Mouse (Mus musculus) liver, adult 2 months (tissue): ENCODE results near the gene BC005624.

Experiments
- CTCF ChIP-seq: fragments of 200-500 bp; IDR thresholded peaks from 2 replicates; pipeline ENCODE4 v1.5.1; 2011; ENCODE audit warnings: low read depth, low read length, control low read depth
- POLR2A ChIP-seq: fragments of 200-500 bp; IDR thresholded peaks from 2 replicates; pipeline ENCODE4 v1.6.1; 2011; ENCODE audit warnings: low read length, control low read depth; ENCODE audit not compliant: insufficient read depth; ENCODE audit errors: extremely low read depth

DNA sequence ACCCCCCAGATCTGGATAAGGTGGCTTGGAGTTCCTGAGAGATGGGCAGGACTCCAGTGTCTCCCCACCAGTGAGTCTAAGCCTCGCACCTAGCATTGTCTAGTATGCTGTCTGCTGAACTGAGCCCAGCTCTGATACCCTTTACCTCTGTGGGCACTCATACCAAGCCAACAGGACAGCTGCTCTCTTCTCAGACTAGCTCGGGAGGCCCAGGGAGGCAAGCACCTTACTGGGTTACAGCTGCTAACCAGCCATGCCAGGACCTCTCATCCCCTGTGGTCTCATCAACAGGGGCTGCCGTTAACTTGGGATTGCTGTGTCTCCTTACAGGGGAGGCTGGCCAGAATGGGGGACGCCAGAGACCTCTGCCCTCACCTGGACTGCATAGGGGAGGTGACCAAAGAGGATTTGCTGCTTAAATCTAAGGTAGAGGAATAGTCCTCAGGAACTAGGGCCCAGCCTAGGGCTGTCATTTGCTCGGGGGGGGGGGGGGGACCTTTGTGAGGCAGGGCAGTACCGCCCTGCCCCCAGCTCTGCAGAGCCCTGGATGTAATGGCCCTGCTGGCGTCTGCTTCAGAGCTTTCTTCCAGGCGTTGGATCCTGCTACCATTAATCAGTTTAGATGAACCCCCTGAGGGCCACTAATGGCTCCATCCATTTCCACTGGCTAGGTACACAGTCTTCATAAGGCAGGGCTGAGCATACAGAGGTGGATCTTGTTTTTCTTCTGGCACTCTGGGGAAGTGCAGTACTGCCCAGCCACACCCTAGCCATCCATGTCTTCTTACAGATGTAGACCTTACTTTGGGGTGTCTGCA lies 16.7 kb upstream of the BC005624 start:
- TF ChIP-seq POLR2A (no peak), CTCF (no peak)
